Mouse (Mus musculus) frontal cortex, postnatal 10 days (tissue): Measurements from ENCODE around the gene Snx18.
A peak's percentile ranks its signal among the peaks of the same experiment; 100 is the strongest.

ENCODE experiments used
- DNase-seq, 2 experiments: peaks; one replicate each; pipeline ENCODE4 v3.0.0; 2022; ENCODE audit warnings: low spot score in 2 of 2, mixed read lengths in 1 of 2

Gene Snx18

GRCm38 (mm10) chr13:113617891-113618823 lies at the start of gene Snx18:
Gene Snx18 (minus strand): TSS chr13:113618564.
- peak; percentile 82 to 91 for DNase-seq

- DNase-seq, result no peak
These were observed 45.5 kb upstream of the Snx18 start for GRCm38 (mm10) chr13:113663883-113664282.

GRCm38 (mm10) chr13:113663151-113663779 lies 44.9 kb upstream of the Snx18 start, which contains the start of gene Hspb3:
Gene Hspb3 (minus strand): TSS chr13:113663676.
- no peak for DNase-seq

- DNase-seq, result no peak
These were observed 43.5 kb upstream of the Snx18 start for GRCm38 (mm10) chr13:113661826-113662271.

- DNase-seq, result no peak
These were observed 42.4 kb upstream of the Snx18 start for GRCm38 (mm10) chr13:113660576-113661310.

- no peak for DNase-seq
These were observed 38.8 kb upstream of the Snx18 start for GRCm38 (mm10) chr13:113657204-113657603.

GRCm38 (mm10) chr13:113656639-113657038 lies 38.3 kb upstream of the Snx18 start:
- DNase-seq, result no peak

GRCm38 (mm10) chr13:113655511-113655910 lies 37.1 kb upstream of the Snx18 start:
- DNase-seq, result no peak

GRCm38 (mm10) chr13:113640944-113641597 lies 22.7 kb upstream of the Snx18 start:
- DNase-seq, result no peak

- DNase-seq, result no peak
These were observed 20.6 kb upstream of the Snx18 start for GRCm38 (mm10) chr13:113638914-113639313.

GRCm38 (mm10) chr13:113635799-113636222 lies 17.4 kb upstream of the Snx18 start:
- DNase-seq, result no peak

GRCm38 (mm10) chr13:113634732-113635481 lies 16.5 kb upstream of the Snx18 start:
- no peak for DNase-seq

- DNase-seq, result no peak
These were observed 14.1 kb upstream of the Snx18 start for GRCm38 (mm10) chr13:113632506-113632905.

GRCm38 (mm10) chr13:113627601-113628000 lies 9.2 kb upstream of the Snx18 start:
- DNase-seq, result no peak

GRCm38 (mm10) chr13:113622865-113623255 lies 4.5 kb upstream of the Snx18 start:
- DNase-seq, result no peak

- no peak for DNase-seq
These were observed 3.9 kb upstream of the Snx18 start for GRCm38 (mm10) chr13:113622122-113622864.

GRCm38 (mm10) chr13:113619003-113619402 lies 639 bp upstream of the Snx18 start:
- no peak for DNase-seq

GRCm38 (mm10) chr13:113617338-113617890 lies 950 bp downstream of the Snx18 start:
- no peak for DNase-seq

- DNase-seq, result no peak
These were observed 1.5 kb downstream of the Snx18 start for GRCm38 (mm10) chr13:113616751-113617337.
